Comparison of ENCODE assay signal across 13 mouse cellular contexts in genomic region chr3:87115726-87116540, GRCm38 (mm10). TPM values are rescaled to one million over a fixed set of nuclear protein-coding genes. Genes with fewer than 3 reads are reported as not detected.
DNase-seq lines count a peak whose midpoint lies in the region; ATAC-seq and TF ChIP-seq lines count a peak whose summit lies in the region.
"Had no signal": no experiment of that assay in that cellular context is flagged by ENCODE, and none has a peak within 500 bp of the region (broad histone marks: within the 10 kb centered on the region; RNA-seq: fewer than 3 reads in every experiment).

No protein-coding gene starts in this region.

- H3K4me2 ChIP-seq in lung, embryonic 15.5 days = no peak overlapping the region
- no peak overlapping the region for H3K4me2 ChIP-seq in heart, embryonic 15.5 days
- H3K4me2 ChIP-seq in stomach, embryonic 15.5 days = no peak overlapping the region
- H3K4me2 ChIP-seq: hindbrain, embryonic 15.5 days had no signal

- no peaks in the 10 kb centered on the region for H3K36me3 ChIP-seq in heart, adult 2 months (ENCODE audit: control insufficient read depth, insufficient read depth, low read length)
- H3K36me3 ChIP-seq in lung, embryonic 15.5 days = peaks cover 15% of the 10 kb centered on the region
- no peaks in the 10 kb centered on the region for H3K36me3 ChIP-seq in heart, embryonic 15.5 days
- H3K36me3 ChIP-seq in stomach, embryonic 15.5 days = 0 out of 2 replicates have a peak, but pooled peaks cover under 1% of the 10 kb centered on the region
- H3K36me3 ChIP-seq: hindbrain, embryonic 15.5 days had no signal

- H3K9me3 ChIP-seq in lung, embryonic 15.5 days = no peaks in the 10 kb centered on the region
- no peaks in the 10 kb centered on the region for H3K9me3 ChIP-seq in heart, embryonic 15.5 days (replicated peaks)
- H3K9me3 ChIP-seq in stomach, embryonic 15.5 days = no peaks in the 10 kb centered on the region
- H3K9me3 ChIP-seq: hindbrain, embryonic 15.5 days had no signal

- H3K79me2 ChIP-seq in heart, adult 2 months (replicated peaks; ENCODE audit: control insufficient read depth, insufficient read depth, low read length) = no peaks in the 10 kb centered on the region; the same call in 1 of the 2 replicates

- intact Hi-C loops in heart, adult 2 months (cut with DNase I) = no loop called here
- intact Hi-C loops in heart, postnatal 10 days (cut with DNase I) = no loop called here

- peaks cover 6% of the 10 kb centered on the region for H3K4me1 ChIP-seq in heart, adult 2 months (ENCODE audit: control insufficient read depth, insufficient read depth, low read length)
- H3K4me1 ChIP-seq in lung, embryonic 15.5 days = peaks cover 35% of the 10 kb centered on the region
- H3K4me1 ChIP-seq in heart, embryonic 15.5 days (replicated peaks) = peaks cover 53% of the 10 kb centered on the region
- H3K4me1 ChIP-seq in stomach, embryonic 15.5 days = peaks cover 24% of the 10 kb centered on the region

- no peak for TF ChIP-seq EP300 in heart, adult 2 months (IDR thresholded peaks at IDR 0.05; ENCODE audit: insufficient read depth, low read depth, low read length)

- H3K9ac ChIP-seq in heart, adult 2 months (ENCODE audit: low read depth, low read length) = 0 out of 2 replicates have a peak overlapping the region, but pooled peaks have one; percentile 36
- no peak overlapping the region for H3K9ac ChIP-seq in lung, embryonic 15.5 days
- no peak overlapping the region for H3K9ac ChIP-seq in heart, embryonic 15.5 days
- no peak overlapping the region for H3K9ac ChIP-seq in stomach, embryonic 15.5 days
- H3K9ac ChIP-seq: forebrain, postnatal 0 days; hindbrain, embryonic 15.5 days had no signal

- peak in 1 of 2 experiments; percentile 21 for DNase-seq in heart, adult 2 months
- no peak for DNase-seq in heart, postnatal 10 days
- no peak for DNase-seq in lung, postnatal 14 days
- DNase-seq in layer of hippocampus, postnatal 25 days (ENCODE audit: extremely low spot score in 1 of 2, low spot score in 1 of 2) = no peak
- DNase-seq: embryo, embryonic 11 days; forebrain, postnatal 0 days; right cerebral cortex, postnatal 14 days; thymus, adult 18-20 months had no signal

- H3K27ac ChIP-seq in heart, adult 2 months = peak overlapping the region; percentile 59
- H3K27ac ChIP-seq in lung, embryonic 15.5 days = 0 out of 2 replicates have a peak overlapping the region, but pooled peaks have one; percentile 52
- peak overlapping the region; percentile 50; the same call in 1 of the 2 replicates for H3K27ac ChIP-seq in heart, embryonic 15.5 days
- peak overlapping the region; percentile 48; the same call in 1 of the 2 replicates for H3K27ac ChIP-seq in stomach, embryonic 15.5 days
- H3K27ac ChIP-seq: hindbrain, embryonic 15.5 days had no signal

- no peak overlapping the region for H3K4me3 ChIP-seq in heart, adult 2 months
- no peak overlapping the region for H3K4me3 ChIP-seq in lung, embryonic 15.5 days
- no peak overlapping the region for H3K4me3 ChIP-seq in heart, embryonic 15.5 days
- no peak overlapping the region for H3K4me3 ChIP-seq in stomach, embryonic 15.5 days (replicated peaks)
- H3K4me3 ChIP-seq: hindbrain, embryonic 15.5 days had no signal

- WGBS in heart, adult 2 months = 67% methylated on average over 6 of the region's 6 CpGs
- WGBS in lung, embryonic 15.5 days = 74% methylated on average over 6 of the region's 6 CpGs
- 67% methylated on average over 6 of the region's 6 CpGs for WGBS in heart, embryonic 15.5 days
- WGBS in stomach, embryonic 15.5 days = 71% methylated on average over 6 of the region's 6 CpGs

- TF ChIP-seq CTCF in heart, adult 2 months (IDR thresholded peaks at IDR 0.05) = no peak

- ATAC-seq in lung, embryonic 15.5 days (ENCODE audit: borderline replicate concordance, extremely low read depth, low FRiP score, low TSS enrichment) = no peak
- no peak for ATAC-seq in heart, embryonic 15.5 days (replicated peaks; ENCODE audit: insufficient number of reproducible peaks, insufficient read depth, low FRiP score, low read depth)
- no peak for ATAC-seq in stomach, embryonic 15.5 days (ENCODE audit: insufficient read depth, low FRiP score, low read depth)
- ATAC-seq in monocyte, adult 5-6 weeks (replicated peaks; ENCODE audit: insufficient number of reproducible peaks, low FRiP score, low TSS enrichment, poor library complexity, severe bottlenecking) = no peak
- ATAC-seq: forebrain, postnatal 0 days had no signal

- H3K27me3 ChIP-seq in heart, adult 2 months (ENCODE audit: control insufficient read depth, insufficient read depth, low read length) = no peaks in the 10 kb centered on the region
- no peaks in the 10 kb centered on the region for H3K27me3 ChIP-seq in lung, embryonic 15.5 days
- H3K27me3 ChIP-seq in heart, embryonic 15.5 days = no peaks in the 10 kb centered on the region
- no peaks in the 10 kb centered on the region for H3K27me3 ChIP-seq in stomach, embryonic 15.5 days (replicated peaks)
- H3K27me3 ChIP-seq: hindbrain, embryonic 15.5 days had no signal

- TF ChIP-seq POLR2A in heart, adult 2 months (IDR thresholded peaks at IDR 0.05; ENCODE audit: insufficient read depth, low read depth, low read length) = no peak

RNA-seq across cellular contexts. Expression of gene Kirrel, which starts 58.6 kb away (rescaled TPM):
- total RNA-seq in heart, adult 2 months (2021) = 1 to 10 TPM; 6.2 to 7.5 TPM
- 6.0 and 9.1 TPM in 2 replicates for polyA plus RNA-seq in heart, adult 2 months (2012; rRNA removed)
- 10 to 100 TPM; 12.8 to 14.8 TPM for total RNA-seq in heart, postnatal 10 days (2021)
- 20.7 and 23.0 TPM in 2 replicates for polyA plus RNA-seq in lung, embryonic 15.5 days (2015; fragmentation: Nextera tagmentation; extraction: Ambion mirVana)
- 9.0 and 13.1 TPM in 2 replicates for polyA plus RNA-seq in heart, embryonic 15.5 days (2015; fragmentation: Nextera tagmentation; extraction: Ambion mirVana)
- polyA plus RNA-seq in stomach, embryonic 15.5 days (2015; fragmentation: Nextera tagmentation; extraction: Ambion mirVana) = 13.9 and 15.2 TPM in 2 replicates
- 1 to 10 TPM; 3.4 TPM for total RNA-seq in layer of hippocampus, postnatal 25 days (2021)
- not detected in 3 replicates for total RNA-seq in monocyte, adult 5-6 weeks (2017)
